Mouse (Mus musculus) left cerebral cortex, postnatal 36 days (tissue): Measurements from ENCODE around the gene Pon3. TPM values are rescaled to one million over a fixed set of nuclear protein-coding genes. Genes with fewer than 3 reads are reported as not detected.
"Not testable (repeated sequence)": the region's sequence is repeated elsewhere in the genome, so short reads cannot be mapped to it uniquely, and the experiment has no call there.

Experiments
- DNase-seq, 2 experiments: peaks; one replicate each; pipeline ENCODE4 v3.0.0; 2021 to 2022; ENCODE audit warnings: low spot score in 2 of 2, mixed read lengths in 1 of 2
- intact Hi-C: fragments of 180-260 bp; cut with DNase I; formaldehyde crosslinking; loops from one replicate; pipeline ENCODE4 v1.15.1; 2025
- total RNA-seq, 2 experiments: library from RNA; stranded (reverse); gene quantifications; 2 replicates each; pipeline ENCODE4 v1.2.3; 2021

Gene Pon3
- total RNA-seq, 2 experiments from 2014 or later = 2.1 to 3.2 TPM

DNA sequence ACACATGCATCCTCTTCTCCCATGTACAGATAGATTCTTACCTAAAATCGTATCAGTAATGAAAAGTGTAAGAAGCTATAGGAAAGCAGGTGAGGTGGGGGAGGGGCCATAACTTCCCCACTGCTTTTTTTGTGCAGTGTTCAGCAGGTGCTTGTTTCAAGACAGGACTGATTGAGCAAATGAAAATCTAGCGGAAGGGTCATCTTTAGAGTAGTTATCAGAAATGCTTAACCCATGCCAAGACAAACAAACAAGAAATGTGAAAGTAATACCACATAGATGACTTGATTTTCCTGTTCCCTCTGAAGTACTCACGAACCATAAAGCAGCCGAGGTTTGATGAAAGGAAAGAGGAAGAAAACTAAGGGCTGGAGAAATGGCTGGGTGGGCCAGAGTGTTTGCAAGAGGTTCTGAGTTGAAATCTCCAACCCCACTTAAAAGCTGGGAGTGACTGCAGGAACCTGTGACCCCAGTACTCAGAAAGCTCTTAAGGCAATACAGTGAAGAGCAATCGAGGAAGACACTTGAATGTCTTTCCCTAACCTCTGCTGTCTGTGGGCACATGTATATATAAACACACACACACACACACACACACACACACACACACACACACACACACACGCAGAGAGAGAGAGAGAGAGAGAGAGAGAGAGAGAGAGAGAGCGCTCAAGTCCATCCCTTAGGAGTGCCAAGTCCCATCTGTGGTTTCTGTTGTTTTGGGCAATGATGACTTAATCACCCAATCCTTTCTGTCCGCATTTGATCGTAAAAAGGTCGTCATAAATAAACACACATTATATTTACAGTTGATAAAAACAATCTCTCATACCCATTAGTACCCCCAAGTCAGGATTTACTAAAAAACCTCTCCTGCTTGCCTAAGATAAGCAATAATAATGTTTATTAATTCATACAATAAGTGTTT lies 6.5 kb upstream of the Pon3 start:
- DNase-seq = no peak
- intact Hi-C loops = no loop called here

DNA sequence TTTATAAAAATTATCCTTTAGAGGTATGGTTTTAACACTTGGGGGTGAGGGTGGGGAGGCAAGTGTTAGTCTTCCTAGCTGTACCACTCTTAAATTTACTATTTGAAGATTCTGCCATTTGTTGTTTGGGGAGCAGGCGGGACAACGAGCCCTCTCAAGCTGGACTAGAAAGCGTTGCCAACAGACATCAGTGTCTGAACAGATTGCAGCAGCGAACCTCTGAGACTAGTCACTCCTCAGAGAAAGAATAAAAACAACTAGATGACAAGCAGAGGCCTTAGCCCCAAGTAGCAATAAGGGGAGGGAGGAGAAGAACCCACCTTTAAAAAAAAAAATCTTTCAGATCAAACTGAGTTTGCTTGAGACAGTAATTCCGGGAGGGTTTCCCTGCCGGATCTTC lies 795 bp downstream of the Pon3 start:
- no peak for DNase-seq
- intact Hi-C loops = no loop called here

DNA sequence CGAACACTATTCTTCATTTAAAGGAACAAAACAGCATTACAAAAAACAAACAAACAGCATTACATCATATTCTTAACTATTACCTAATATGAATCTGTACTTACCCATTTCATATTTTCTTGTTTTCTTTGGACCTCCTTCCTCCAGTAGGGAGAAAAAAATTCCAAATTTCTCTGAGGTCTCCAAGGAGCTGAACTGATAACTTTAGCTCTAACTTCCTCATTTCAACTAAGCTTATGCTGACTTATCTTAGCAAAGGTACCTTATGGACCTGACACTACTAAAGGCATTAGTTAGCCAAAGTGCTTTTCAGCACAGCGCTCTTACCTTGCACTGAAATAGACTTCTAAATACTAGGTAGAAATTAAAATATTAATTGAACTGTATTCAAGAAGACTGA lies 1.2 kb downstream of the Pon3 start:
- intact Hi-C loops = no loop called here
- DNase-seq = no peak

DNA sequence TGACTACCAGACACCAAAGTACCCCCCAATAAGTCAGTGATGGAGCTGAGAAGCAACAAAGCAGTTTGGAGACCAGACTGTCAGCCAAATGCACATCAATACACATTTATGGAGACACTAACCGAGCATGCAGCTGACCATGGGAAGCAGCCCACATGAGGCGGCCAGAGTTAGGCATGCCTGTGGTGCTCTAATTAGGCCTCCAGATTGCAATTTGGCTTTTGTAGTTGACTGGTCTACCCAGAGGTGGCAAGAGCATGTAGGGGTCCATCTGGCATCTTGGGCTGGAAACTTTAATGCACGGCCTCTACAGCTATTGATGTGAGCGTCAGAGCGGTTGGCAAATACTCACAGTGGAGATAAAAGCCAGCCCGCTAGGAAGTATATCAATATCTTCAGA lies 10.2 kb downstream of the Pon3 start:
- no peak for DNase-seq
- intact Hi-C loops = no loop called here

GRCm38 (mm10) chr6:5238799-5239198 lies 17.3 kb downstream of the Pon3 start:
- no peak for DNase-seq
- intact Hi-C loops = no loop called here

DNA sequence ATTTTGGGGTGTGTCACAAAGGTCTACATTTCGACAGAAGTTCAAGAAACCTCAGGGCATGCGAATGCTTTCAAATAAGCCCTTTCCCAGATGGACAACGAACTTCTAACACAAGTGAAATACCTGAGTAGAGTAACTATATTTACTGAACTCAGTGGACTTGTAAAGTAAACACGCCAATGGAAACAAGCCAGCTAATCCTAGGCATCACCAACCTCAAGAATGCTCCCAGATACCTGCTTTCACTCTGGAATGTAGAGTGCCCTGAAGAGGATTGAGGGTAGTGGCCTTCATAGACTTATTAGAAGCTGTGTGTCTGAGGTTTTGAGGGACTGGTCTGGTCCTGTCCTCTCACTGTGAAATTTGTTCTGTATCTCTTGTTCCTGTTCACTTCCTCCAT lies 18.6 kb downstream of the Pon3 start:
- intact Hi-C loops = no loop called here
- DNase-seq = no peak

DNA sequence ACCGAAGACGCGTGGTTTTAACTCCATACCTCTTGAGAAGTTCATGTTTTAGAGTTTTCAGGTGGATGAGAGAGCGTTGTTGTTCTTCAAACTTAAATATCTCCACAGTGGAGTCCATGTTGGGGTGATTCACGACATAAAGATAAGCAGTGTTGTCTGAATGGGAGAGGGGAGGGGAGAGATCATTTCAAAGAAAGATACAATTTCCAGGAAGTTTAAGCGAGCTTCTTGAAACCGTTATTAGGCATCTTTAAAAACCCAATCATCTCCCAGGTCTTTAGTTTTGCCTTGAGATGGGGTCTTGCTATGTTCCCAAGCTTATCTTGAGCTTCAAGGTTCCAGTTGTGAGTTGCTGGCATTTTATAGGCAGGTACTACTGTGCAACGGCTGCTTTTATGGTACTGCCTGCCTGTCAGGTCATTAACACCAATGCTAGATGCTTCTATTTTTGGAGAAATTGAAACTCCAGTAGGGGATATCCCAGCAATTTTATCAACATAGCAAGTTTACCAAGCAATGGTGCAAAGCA lies 19.2 kb downstream of the Pon3 start:
- DNase-seq = no peak
- intact Hi-C loops = no loop called here

DNA sequence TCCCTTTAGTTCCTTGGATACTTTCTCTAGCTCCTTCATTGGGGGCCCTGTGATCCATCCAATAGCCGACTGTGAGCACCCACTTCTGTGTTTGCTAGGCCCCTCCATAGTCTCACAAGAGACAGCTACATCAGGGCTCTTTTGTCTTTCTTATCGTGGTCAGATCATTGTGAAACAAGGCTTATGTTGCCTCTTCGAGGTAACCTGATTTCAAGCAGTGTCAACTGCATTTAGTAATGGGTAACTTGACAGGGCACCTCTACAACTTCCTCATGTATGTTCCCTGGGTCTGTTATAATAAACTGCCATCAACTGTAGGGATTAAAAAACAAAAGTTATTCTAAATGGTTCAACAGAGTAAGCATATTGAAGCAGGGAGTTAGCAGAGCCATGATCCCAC lies 21.5 kb downstream of the Pon3 start:
- intact Hi-C loops = no loop called here
- no peak for DNase-seq

- no peak for DNase-seq
- intact Hi-C loops = no loop called here
Observed at GRCm38 (mm10) chr6:5233812-5234211, 22.3 kb downstream of the Pon3 start.

GRCm38 (mm10) chr6:5232022-5232421 lies 24.1 kb downstream of the Pon3 start:
- intact Hi-C loops = no loop called here
- no peak for DNase-seq

DNA sequence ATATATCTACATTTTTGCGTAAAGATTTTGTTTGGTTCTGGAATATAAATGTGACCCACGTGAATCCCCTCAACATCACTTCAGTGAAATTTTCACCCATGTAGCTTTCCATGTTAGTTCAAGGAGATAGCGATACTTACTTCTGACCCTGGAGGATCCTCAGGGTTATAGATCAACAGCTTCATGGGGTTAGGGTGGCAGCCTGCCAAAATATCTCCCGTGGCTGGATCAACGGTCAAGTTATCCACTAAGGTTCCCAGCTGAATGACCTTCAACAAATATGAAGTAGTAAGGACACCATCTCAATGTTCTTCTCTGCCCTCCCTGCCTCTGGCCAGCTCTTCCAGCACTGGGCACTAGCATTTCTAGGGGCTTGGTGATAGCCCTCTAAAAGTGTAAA lies 25.8 kb downstream of the Pon3 start:
- no peak for DNase-seq
- intact Hi-C loops = no loop called here

DNA sequence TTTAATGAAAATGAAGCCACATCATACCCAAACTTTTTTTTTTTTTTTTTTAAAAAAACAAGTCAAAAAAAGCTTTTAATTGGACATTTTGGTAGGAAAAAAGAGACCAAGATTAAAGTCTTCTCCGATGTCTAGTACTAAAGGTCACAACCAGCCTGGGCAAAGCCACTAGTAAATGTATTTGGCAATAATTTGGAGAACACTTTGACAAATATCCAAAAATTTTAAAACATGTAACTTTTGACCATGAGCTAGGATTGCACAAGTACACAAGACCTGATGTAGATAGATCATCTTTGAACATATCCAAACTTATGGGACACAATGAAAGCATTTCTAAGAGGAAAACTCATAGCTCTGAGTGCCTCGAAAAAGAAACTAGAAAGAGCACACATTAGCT lies 32.5 kb downstream of the Pon3 start:
- DNase-seq, intact Hi-C loops: not testable (repeated sequence)

GRCm38 (mm10) chr6:5222080-5222479 lies 34.0 kb downstream of the Pon3 start:
- no peak for DNase-seq
- intact Hi-C loops = no loop called here

- no peak for DNase-seq
- intact Hi-C loops = no loop called here
Observed at GRCm38 (mm10) chr6:5218190-5218589, 37.9 kb downstream of the Pon3 start.

- DNase-seq = no peak
- intact Hi-C loops = no loop called here
Observed at GRCm38 (mm10) chr6:5207817-5208216, 48.3 kb downstream of the Pon3 start.

- no peak for DNase-seq
- intact Hi-C loops = no loop called here
Observed at GRCm38 (mm10) chr6:5199916-5200315, 56.2 kb downstream of the Pon3 start.

GRCm38 (mm10) chr6:5199376-5199905 lies 56.6 kb downstream of the Pon3 start:
- intact Hi-C loops = no loop called here
- DNase-seq = no peak

GRCm38 (mm10) chr6:5198590-5198989 lies 57.5 kb downstream of the Pon3 start:
- intact Hi-C loops = no loop called here
- no peak for DNase-seq

- intact Hi-C loops = no loop called here
Observed at GRCm38 (mm10) chr6:5193693-5194092, 62.4 kb downstream of the Pon3 start, which contains the start of gene Pon1. Gene Pon1, minus strand, starts transcription at chr6:5193946.

DNA sequence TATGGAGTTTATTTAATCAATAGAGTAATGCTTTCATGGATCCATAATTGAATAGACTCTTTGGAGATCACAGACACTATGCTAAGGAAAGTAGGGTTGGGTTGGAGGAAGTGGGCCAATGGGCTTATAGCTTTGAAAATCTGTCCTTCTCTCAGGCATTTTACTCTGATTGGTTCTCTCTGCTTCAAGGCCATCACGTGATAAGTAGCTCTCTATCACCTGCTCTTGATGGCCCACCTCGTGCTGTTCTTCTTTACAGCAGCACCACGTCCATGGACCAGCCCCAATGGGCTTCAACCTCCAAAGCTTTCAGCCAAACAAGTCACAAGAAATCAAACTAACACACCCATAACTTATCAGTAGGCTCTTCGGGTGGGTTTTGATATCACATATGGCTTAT lies 65.3 kb downstream of the Pon3 start:
- intact Hi-C loops = no loop called here
- DNase-seq = no peak

More at GRCm38 (mm10) chr6:5193693-5194092, 62.4 kb downstream of the Pon3 start, which contains the start of gene Pon1:
- DNase-seq = no peak

GRCm38 (mm10) chr6:5189507-5189906 lies 66.6 kb downstream of the Pon3 start:
- DNase-seq = no peak
- intact Hi-C loops = no loop called here
